Mouse (Mus musculus): ENCODE measurements around the gene Tecpr1.

DNA sequence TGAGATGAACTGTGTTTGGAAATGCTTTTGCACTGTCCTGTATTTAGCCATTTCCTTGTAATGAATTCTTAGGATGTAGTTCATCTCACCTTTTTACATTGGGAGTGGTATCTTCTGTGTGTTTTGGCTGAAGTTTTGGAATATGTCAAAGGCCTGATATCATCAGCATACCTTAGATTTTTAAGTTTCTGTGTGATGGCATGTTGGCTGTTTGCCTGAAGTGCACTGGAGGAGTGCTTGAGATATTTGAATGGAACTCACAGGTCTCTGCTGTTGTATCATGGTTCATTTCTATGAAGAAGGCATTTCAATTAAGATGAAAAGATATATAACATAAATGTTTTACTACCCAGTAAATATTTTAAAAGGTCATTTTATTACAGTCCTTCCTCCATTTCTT is 76.5 kb downstream of the Tecpr1 start:
- TF ChIP-seq GATA1 (IDR thresholded peaks at IDR 0.05; ENCODE audit: borderline replicate concordance, low read length) (no peak), FLI1 (IDR thresholded peaks at IDR 0.05; ENCODE audit: low read length) (no peak)
